Mouse (Mus musculus) G1E (cell line): ENCODE data around the gene Hsd17b13. TPM values are rescaled to one million over a fixed set of nuclear protein-coding genes. Genes with fewer than 3 reads are reported as not detected.

Source experiments
- ATAC-seq: 2 replicates; pipeline ENCODE4 v1.8.0; 2016; ENCODE audit warnings: mild to moderate bottlenecking; ENCODE audit not compliant: insufficient number of reproducible peaks, poor library complexity, low FRiP score, severe bottlenecking; ENCODE audit errors: extremely low read depth
- DNase-seq: peaks from one replicate; pipeline ENCODE4 v3.0.0; 2012; ENCODE audit warnings: low spot score
- H3K27me3 ChIP-seq: 2 replicates; pipeline ENCODE4 v1.6.1; 2012; ENCODE audit warnings: mild to moderate bottlenecking, low read length, inconsistent platforms; ENCODE audit not compliant: insufficient read depth
- H3K36me3 ChIP-seq: replicated peaks from 2 replicates; pipeline ENCODE3; 2012; ENCODE audit warnings: mild to moderate bottlenecking, inconsistent platforms
- H3K4me1 ChIP-seq: 2 replicates; pipeline ENCODE4 v1.6.1; 2012; ENCODE audit warnings: low read depth, low read length, inconsistent platforms, mixed read lengths; ENCODE audit not compliant: insufficient read depth
- H3K4me3 ChIP-seq: 2 replicates; pipeline ENCODE4 v1.5.1; 2012; ENCODE audit warnings: low read depth, mild to moderate bottlenecking, inconsistent platforms, low read length, moderate library complexity, mixed read lengths
- H3K9me3 ChIP-seq: replicated peaks from 2 replicates; pipeline ENCODE4 v1.6.1; 2012; ENCODE audit warnings: inconsistent platforms
- CTCF ChIP-seq: IDR thresholded peaks from 2 replicates; pipeline ENCODE4 v1.5.1; 2012; ENCODE audit warnings: low read depth, low read length, inconsistent platforms, mixed read lengths
- GATA1 ChIP-seq: IDR thresholded peaks from 2 replicates; pipeline ENCODE4 v1.6.1; 2012; ENCODE audit warnings: borderline replicate concordance, low read length, inconsistent platforms, mixed read lengths
- GATA2 ChIP-seq: IDR thresholded peaks from 2 replicates; pipeline ENCODE4 v1.6.1; 2012; ENCODE audit warnings: low read depth, low read length, inconsistent platforms, borderline replicate concordance
- POLR2AphosphoS5 ChIP-seq: IDR thresholded peaks from 2 replicates; pipeline ENCODE4 v1.6.1; 2012; ENCODE audit warnings: low read depth, low read length, inconsistent platforms; ENCODE audit not compliant: insufficient replicate concordance
- TAL1 ChIP-seq: conservative IDR thresholded peaks from 2 replicates; pipeline ENCODE4 v1.6.1; 2012; ENCODE audit warnings: low read depth, low read length, inconsistent platforms, mixed read lengths
- polyA plus RNA-seq: library from polyadenylated mRNA; stranded (reverse); fragments of >175 nt; gene quantifications from 2 replicates; pipeline ENCODE4 v1.2.3, GENCODE M21; 2012
- total RNA-seq, 2 experiments: library from RNA; stranded (forward) in 1 of 2; stranded (reverse) in 1 of 2; fragments of 200-1000 nt in 1 of 2; fragments of >200 nt in 1 of 2; fragmentation: Nextera tagmentation in 1 of 2; gene quantifications; 2 replicates each; pipeline ENCODE4 v1.2.3; 2014 to 2017

The Hsd17b13 gene
- total and polyA plus RNA-seq, 3 experiments: not detected

GRCm38 (mm10) chr5:103913150-103913549, 64.1 kb downstream of the Hsd17b13 start:
- TF ChIP-seq TAL1 (no peak), GATA2 (no peak), POLR2AphosphoS5 (no peak), GATA1 (no peak), CTCF (no peak)
- H3K9me3 ChIP-seq: no peaks in the 10 kb centered on the region
- DNase-seq (no peak), ATAC-seq (no peak)
- no peak overlapping the region for H3K4me3 ChIP-seq
- H3K36me3 ChIP-seq: no peaks in the 10 kb centered on the region
- H3K27me3 ChIP-seq: peaks cover 16% of the 10 kb centered on the region
- H3K4me1 ChIP-seq: peaks cover 16% of the 10 kb centered on the region

GRCm38 (mm10) chr5:103911555-103911954, 65.7 kb downstream of the Hsd17b13 start:
- Histone ChIP-seq H3K4me1 (peaks cover 16% of the 10 kb centered on the region), H3K9me3 (no peaks in the 10 kb centered on the region), H3K4me3 (no peak overlapping the region; the same call in 1 of the 2 replicates), H3K27me3 (peaks cover 16% of the 10 kb centered on the region), H3K36me3 (no peaks in the 10 kb centered on the region)
- TF ChIP-seq TAL1 (no peak), CTCF (no peak), GATA2 (no peak), POLR2AphosphoS5 (no peak), GATA1 (no peak)
- ATAC-seq: no peak
- DNase-seq: no peak

- Histone ChIP-seq H3K36me3 (no peaks in the 10 kb centered on the region), H3K27me3 (peaks cover 16% of the 10 kb centered on the region), H3K4me3 (peak within 1 kb of the TSS; percentile 80), H3K4me1 (peaks cover 16% of the 10 kb centered on the region), H3K9me3 (no peaks in the 10 kb centered on the region)
- ATAC-seq (peak; percentile 87), DNase-seq (peak; percentile 85)
- no peak for TF ChIP-seq CTCF
- TF ChIP-seq GATA2: no peak
- no peak for TF ChIP-seq GATA1
- TF ChIP-seq TAL1: no peak
- TF ChIP-seq POLR2AphosphoS5: no peak
Observed at GRCm38 (mm10) chr5:103910748-103911409, 66.3 kb downstream of the Hsd17b13 start, which contains the start of gene Klhl8. Klhl8 (minus strand) TSS chr5:103911259.

GRCm38 (mm10) chr5:103910156-103910555, 67.1 kb downstream of the Hsd17b13 start:
- Histone ChIP-seq H3K4me1 (peaks cover 16% of the 10 kb centered on the region), H3K36me3 (no peaks in the 10 kb centered on the region), H3K27me3 (peaks cover 16% of the 10 kb centered on the region), H3K4me3 (peak overlapping the region; percentile 80; the same call in 1 of the 2 replicates), H3K9me3 (no peaks in the 10 kb centered on the region)
- no peak for DNase-seq
- TF ChIP-seq CTCF (no peak), GATA1 (no peak), GATA2 (no peak), POLR2AphosphoS5 (no peak), TAL1 (no peak)
- no peak for ATAC-seq

- ATAC-seq: no peak
- DNase-seq: no peak
- Histone ChIP-seq H3K4me3 (no peak overlapping the region), H3K4me1 (peaks cover 16% of the 10 kb centered on the region), H3K27me3 (peaks cover 16% of the 10 kb centered on the region), H3K9me3 (no peaks in the 10 kb centered on the region), H3K36me3 (no peaks in the 10 kb centered on the region)
- no peak for TF ChIP-seq GATA2
- TF ChIP-seq GATA1: no peak
- no peak for TF ChIP-seq CTCF
- TF ChIP-seq POLR2AphosphoS5: no peak
- no peak for TF ChIP-seq TAL1
Observed at GRCm38 (mm10) chr5:103909466-103909865, 67.7 kb downstream of the Hsd17b13 start.

GRCm38 (mm10) chr5:103908851-103909250, 68.4 kb downstream of the Hsd17b13 start:
- Histone ChIP-seq H3K4me1 (peaks cover 16% of the 10 kb centered on the region), H3K36me3 (no peaks in the 10 kb centered on the region), H3K27me3 (peaks cover 16% of the 10 kb centered on the region), H3K9me3 (no peaks in the 10 kb centered on the region), H3K4me3 (no peak overlapping the region)
- DNase-seq: no peak
- TF ChIP-seq TAL1 (no peak), GATA1 (no peak), CTCF (no peak), GATA2 (no peak), POLR2AphosphoS5 (no peak)
- ATAC-seq: no peak

- TF ChIP-seq CTCF (no peak), GATA1 (no peak), TAL1 (no peak), GATA2 (no peak)
- no peak for DNase-seq
- no peak overlapping the region for H3K4me3 ChIP-seq
- H3K27me3 ChIP-seq: peaks cover 9% of the 10 kb centered on the region
- no peaks in the 10 kb centered on the region for H3K9me3 ChIP-seq
- ATAC-seq: no peak
- no peaks in the 10 kb centered on the region for H3K36me3 ChIP-seq
- H3K4me1 ChIP-seq: peaks cover 14% of the 10 kb centered on the region
Observed at GRCm38 (mm10) chr5:103907844-103908243, 69.4 kb downstream of the Hsd17b13 start.
